Mouse (Mus musculus) neural tube, embryonic 10.5 days (tissue): ENCODE measurements around the gene Gm20838.
"Not testable (repeated sequence)": the region's sequence is repeated elsewhere in the genome, so short reads cannot be mapped to it uniquely, and the experiment has no call there.

Experiments used
- DNase-seq: peaks from one replicate; pipeline ENCODE4 v3.0.0-alpha.2; 2017; ENCODE audit warnings: low spot score; ENCODE audit errors: extremely low spot score

The Gm20838 gene

DNA sequence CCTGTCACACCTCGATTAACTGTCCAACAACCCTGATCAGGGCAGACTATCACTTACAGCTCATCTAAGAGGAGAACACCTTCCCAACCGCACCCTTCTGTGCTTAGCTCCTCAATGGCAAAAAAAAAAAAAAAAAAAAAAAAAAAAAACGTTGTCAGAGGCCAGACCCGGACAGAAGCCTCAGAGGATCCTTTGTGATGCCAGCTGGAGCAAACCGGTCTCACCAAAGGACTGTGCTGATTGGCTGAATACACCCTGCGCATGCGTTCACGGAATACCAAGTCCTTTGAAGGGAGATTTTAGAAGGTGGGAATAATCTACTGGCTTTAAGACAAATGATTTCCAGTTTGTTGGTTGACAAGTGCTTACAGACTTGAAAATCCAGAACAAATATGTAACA lies at the start of gene Gm20838:
Gene Gm20838 (minus strand): TSS at position 101 of the 400 bp plus-strand sequence.
- DNase-seq: not testable (repeated sequence)
